Mouse (Mus musculus) C2C12 (cell line): Measurements from ENCODE around the gene Gabrb2.

Source experiments
- CEBPB ChIP-seq: IDR thresholded peaks from one replicate; pipeline ENCODE4 v1.6.1; 2011; ENCODE audit warnings: low read depth, mild to moderate bottlenecking, control low read depth, moderate library complexity
- CTCF ChIP-seq: IDR thresholded peaks from one replicate; pipeline ENCODE4 v1.5.1; 2011; ENCODE audit not compliant: control insufficient read depth, insufficient read depth, insufficient read length
- MAX ChIP-seq: IDR thresholded peaks from one replicate; pipeline ENCODE4 v1.6.1; 2011; ENCODE audit warnings: mild to moderate bottlenecking, control low read depth
- MYOD1 ChIP-seq: IDR thresholded peaks from one replicate; pipeline ENCODE4 v1.6.1; 2011; ENCODE audit warnings: low read depth; ENCODE audit not compliant: control insufficient read depth, insufficient read length
- USF1 ChIP-seq: IDR thresholded peaks from one replicate; pipeline ENCODE4 v1.6.1; 2011; ENCODE audit warnings: low read depth, mild to moderate bottlenecking, control low read depth, moderate library complexity

DNA sequence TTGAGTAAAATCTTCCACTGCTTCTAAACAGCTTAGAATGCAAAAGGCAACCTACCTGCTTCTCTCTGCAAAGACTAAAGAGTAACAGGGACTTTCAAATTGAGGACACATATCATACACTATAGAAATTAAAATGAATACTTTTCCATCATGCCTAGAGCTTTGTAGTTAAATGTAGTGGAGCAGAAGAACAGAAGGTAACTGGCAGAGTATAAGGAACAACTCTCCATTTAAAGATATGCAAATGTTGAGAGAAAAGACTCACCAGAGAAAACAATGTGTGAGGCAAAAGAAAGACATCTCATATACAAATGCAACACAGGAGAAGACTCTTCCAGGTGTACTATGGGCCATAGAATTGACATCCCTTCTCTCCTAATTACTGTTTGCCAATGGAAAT, 232.0 kb downstream of the Gabrb2 start:
- TF ChIP-seq CTCF: no peak
- TF ChIP-seq MYOD1: no peak
- TF ChIP-seq MAX: no peak
- TF ChIP-seq USF1: no peak
- no peak for TF ChIP-seq CEBPB
